Mouse (Mus musculus) lung, postnatal 10 days (tissue): Measurements from ENCODE around the gene Nol12.

Experiments
- DNase-seq: peaks from one replicate; pipeline ENCODE4 v3.0.0; 2021

Gene Nol12

GRCm38 (mm10) chr15:78934784-78935320 is at the start of gene Nol12:
TSS of gene Nol12 (plus strand) at chr15:78934933.
- peak; percentile 90 for DNase-seq

DNA sequence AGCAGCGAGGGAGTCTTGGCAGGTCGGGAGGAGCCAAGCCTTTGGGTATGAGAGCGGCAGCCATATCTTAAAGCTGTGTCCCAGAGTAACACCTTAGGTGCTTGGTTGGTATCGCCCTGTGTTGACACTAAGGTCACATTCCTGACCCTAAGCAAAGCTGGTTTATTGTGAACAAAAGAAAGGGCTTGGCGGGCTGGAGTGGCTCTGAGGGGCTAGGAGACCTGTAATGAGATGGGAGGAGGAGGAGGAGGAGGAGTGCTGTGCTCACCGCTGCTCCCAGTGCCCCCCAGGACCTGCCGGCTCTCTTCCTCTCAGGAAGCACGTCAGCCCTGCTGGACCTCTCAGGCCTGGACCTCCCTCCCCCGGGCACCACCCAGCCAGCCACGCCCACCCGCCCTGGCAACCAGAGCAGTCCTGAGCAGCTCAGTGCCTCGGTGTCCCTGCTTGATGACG is 45.3 kb upstream of the Nol12 start:
- DNase-seq = no peak

GRCm38 (mm10) chr15:78892440-78892839 is 42.3 kb upstream of the Nol12 start:
- DNase-seq = no peak

DNA sequence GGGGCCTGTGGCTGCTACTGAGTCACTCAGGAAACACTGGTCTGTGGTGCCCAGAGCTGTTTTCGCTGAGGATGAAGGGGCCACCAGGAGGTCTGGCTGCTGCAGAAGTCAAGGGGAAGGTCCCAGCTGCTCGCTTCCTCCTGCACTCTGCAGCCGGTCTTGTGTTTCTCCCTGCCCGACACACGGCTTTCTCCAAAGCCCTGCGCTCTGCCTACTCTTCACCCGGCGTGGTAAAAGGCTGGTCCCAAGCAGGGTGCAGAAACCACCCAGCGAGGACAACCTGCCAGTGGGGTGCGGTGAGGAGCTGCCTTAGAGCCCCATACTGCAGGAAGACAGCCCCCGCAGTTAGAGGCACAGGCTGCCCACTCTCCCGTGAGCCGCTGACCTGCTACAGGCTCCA is 40.0 kb upstream of the Nol12 start:
- DNase-seq = no peak

DNA sequence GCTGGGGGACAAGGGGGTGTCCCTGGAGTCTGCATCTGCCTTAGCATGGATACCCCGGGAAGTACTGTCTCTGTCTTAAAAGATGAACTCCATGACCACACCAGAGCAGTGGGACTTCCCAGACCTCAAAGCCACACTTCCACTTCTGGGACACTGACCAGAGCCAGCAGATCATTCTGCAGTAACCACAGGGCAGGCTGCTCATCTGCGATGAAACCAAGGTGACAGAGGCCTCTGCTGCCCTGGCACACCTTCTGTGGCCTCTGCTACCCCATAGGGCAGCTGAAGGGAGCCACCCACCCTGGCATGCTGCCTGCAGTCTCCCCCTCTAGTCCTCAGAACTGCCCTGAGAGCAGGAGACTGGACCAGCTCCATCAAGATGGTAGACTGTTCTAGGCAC is 39.0 kb upstream of the Nol12 start:
- DNase-seq = no peak

GRCm38 (mm10) chr15:78896149-78896548 is 38.6 kb upstream of the Nol12 start:
- DNase-seq = peak; percentile 53

DNA sequence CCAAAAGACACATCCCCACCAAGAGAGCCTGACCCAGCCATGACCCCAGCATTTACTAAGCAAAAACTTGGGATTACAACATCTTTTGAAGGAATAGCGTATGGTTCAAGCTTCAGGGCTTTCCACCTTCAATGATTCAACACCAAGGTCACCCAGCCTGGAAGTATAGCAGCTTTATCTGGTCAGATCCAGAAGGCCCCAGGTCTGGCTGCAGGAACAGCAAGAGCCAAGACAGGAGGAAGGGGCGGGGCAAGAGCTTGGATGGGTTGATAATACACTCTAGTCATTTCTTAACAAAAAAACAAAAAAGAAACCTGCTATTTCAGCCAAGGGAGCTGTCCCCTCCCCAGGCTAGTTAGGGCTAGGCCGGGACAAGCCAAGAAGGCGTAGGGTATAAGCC is 37.2 kb upstream of the Nol12 start:
- no peak for DNase-seq

- DNase-seq = peak; percentile 46
Measured at GRCm38 (mm10) chr15:78898507-78899001, 36.2 kb upstream of the Nol12 start.

DNA sequence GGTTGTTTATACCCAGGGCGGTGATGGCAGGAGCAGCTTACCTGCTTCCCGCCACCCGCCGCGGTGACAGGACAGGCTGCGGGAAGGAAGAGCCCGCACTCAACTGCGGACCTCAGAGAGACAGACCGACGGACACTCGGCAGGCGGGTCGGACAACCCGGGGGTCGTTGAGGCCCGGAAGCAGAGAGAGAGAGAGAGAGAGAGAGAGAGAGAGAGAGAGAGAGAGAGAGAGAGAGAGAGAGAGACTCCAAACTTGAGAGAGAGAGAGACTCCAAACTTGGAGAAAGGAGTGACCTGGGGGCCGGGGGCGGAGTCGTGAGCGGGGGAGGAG is 35.4 kb upstream of the Nol12 start, which contains the start of gene Gm49510:
Gene Gm49510 (plus strand): TSS at position 259 of the 331 bp plus-strand sequence.
- no peak for DNase-seq

DNA sequence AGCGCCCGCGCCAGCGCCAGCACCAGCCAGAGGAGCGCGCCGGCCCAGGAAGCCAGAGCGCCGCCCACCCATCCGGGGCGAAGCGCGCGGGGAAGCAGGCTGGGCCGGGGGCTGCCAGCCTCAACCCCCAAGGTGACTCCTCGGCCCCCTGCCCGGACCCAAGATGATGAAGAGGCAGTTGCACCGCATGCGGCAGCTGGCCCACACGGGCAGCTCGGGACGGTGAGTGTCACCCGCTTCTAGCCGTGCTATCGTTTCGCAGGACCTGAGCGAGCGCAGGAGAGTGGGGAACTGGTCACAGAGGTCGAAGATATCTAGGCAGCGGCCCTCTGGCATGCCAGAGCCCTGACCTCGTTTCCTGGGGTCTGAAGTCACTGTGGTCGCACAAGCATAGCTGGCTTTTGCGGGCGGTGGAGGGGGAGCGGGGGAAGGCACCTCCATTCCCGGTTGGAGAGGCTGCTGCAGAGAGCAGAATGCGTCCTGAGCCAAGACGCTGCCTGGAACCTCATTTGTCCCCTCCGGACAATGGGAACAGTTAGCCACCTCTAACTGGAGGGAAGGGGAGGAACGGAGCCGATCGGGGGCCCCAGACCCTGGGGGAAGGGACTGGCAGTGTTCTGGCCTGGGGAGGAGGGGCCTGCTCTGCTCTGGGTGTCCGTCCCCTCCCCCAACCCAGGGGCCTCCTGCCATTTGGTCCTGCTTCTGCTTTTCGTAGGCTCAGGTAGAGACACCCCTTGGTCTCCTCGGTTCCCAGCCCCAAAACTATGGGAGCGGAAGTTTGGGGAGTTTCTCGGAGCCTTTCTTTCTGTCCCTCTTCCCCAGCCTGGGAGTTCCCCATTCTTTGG is 34.8 kb upstream of the Nol12 start, which contains the start of gene Sh3bp1:
Gene Sh3bp1 (plus strand): TSS at position 29 of the 845 bp plus-strand sequence.
- peak; percentile 87 for DNase-seq

DNA sequence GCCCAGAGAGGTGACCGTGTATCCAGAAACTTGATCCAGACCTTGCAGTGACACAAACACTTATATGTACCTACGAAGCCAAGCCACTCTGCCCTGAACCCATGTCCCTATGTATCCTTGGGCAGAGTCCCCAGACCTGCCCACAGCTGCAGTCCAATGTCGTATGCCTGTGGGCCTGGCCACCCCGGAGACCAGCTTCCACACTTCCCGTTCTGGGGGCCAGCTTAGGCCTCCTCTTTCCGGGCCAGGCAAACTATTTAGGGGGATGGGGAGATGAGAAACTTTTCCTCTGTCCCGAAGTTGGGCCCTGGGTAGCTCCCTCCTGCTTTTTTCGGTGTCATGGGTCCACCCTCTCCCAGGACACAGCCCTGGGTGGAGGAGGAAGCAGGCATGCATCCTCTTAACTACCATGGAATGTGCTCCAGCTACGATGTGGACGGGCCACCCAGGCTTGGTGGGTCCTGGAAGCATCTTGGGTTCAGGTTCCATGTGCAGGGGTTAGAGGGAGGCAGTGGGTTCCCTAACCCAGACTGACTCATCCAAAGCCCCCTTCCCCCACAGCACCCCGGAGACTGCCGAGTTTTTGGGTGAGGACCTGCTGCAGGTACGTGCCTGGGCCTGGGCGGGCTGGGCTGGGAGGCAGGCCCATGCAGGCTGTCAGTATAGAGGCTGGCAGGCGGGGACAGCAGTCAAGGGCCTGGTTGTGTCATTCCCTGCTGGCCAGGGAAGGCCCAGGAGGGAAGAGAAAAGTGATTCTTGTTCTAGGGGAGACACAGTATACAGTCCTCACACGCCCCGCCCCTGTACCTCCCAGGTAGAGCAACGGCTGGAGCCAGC is 33.9 kb upstream of the Nol12 start:
- DNase-seq = peak; percentile 39

DNA sequence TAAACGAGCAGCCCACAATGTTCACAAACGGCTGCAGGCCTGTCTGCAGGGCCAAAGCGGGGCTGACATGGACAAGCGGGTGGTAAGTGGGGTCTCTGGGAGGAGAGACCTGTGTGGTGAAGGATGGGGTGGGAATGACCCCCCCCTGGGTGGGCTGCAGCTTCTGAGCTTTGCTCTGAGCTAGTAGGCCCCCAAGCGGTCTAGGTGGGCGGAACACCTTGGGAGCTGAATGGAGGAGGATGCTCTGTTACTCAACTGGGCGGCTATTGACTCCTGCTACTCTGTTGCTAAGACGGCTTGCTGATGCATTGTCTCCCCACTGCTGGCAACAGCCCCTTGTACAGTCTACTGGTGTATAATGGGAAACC is 33.3 kb upstream of the Nol12 start:
- DNase-seq = no peak

GRCm38 (mm10) chr15:78903243-78903642 is 31.5 kb upstream of the Nol12 start:
- peak; percentile 92 for DNase-seq

DNA sequence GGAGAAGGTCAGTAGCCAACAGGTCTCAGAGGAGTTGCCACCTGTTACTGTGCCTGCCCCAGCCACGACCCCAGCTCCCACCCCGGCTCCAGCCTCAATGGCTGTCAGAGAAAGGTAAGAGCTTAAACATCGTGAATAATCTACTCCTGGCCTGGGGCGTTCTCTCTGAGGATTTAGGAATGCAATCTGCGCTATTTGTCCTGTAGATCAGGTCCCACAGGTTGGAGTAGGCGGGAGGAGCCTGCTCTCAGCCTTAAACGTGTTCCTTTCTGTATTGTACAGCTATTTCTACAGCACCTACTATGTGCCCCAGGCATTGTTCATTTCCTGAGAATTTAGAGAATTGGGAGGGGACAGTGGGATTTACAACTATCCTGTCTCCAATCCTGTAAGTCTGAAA is 26.3 kb upstream of the Nol12 start:
- no peak for DNase-seq

GRCm38 (mm10) chr15:78908982-78909381 is 25.8 kb upstream of the Nol12 start:
- no peak for DNase-seq

- DNase-seq = peak; percentile 72
Measured at GRCm38 (mm10) chr15:78912040-78912439, 22.7 kb upstream of the Nol12 start.

DNA sequence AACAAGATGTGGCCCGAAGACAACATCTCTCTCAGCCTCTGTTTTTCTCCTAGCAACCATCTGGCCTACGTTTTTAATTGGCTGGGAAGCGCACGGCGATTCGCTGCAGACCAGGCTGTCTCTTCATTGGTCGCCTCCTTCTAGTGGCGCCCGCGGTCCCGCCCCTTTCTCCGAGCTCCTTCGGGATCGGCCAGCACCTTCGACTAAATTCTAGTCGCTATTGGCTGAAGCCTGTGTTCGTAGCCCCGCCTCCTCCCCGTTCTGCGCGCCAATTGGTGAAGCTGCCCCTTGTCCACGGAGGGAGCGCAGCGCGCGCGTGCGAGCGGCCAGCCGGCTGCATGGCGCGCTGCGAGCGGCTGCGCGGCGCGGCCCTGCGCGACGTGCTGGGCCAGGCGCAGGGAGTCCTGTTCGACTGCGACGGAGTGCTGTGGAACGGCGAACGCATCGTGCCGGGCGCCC is 21.1 kb upstream of the Nol12 start, which contains the start of gene Pdxp:
Gene Pdxp (plus strand): TSS at position 288 of the 459 bp plus-strand sequence.
- peak; percentile 98 for DNase-seq

DNA sequence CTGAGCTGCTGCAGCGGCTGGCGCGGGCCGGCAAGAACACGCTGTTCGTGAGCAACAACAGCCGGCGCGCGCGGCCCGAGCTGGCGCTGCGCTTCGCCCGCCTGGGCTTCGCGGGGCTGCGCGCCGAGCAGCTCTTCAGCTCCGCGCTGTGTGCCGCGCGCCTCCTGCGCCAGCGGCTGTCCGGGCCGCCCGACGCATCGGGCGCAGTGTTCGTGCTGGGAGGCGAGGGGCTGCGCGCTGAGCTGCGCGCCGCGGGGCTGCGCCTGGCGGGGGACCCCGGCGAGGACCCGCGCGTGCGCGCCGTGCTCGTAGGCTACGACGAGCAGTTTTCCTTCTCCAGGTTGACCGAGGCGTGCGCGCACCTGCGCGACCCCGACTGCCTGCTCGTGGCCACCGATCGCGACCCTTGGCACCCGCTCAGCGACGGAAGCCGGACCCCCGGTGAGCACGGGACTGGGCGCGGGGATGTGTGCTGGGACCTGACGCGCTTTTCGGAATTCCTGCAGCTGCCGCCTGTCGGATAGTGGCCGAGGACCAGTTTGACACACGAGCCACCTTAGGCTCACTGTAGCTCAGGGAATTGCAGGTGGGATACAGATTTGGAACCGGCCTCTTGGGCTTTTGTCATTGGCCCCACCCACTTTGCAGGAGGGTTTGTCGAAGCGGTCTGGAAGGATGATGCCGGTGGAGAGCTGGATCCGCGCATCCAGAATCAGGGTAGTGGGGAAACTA is 20.5 kb upstream of the Nol12 start:
- DNase-seq = no peak

DNA sequence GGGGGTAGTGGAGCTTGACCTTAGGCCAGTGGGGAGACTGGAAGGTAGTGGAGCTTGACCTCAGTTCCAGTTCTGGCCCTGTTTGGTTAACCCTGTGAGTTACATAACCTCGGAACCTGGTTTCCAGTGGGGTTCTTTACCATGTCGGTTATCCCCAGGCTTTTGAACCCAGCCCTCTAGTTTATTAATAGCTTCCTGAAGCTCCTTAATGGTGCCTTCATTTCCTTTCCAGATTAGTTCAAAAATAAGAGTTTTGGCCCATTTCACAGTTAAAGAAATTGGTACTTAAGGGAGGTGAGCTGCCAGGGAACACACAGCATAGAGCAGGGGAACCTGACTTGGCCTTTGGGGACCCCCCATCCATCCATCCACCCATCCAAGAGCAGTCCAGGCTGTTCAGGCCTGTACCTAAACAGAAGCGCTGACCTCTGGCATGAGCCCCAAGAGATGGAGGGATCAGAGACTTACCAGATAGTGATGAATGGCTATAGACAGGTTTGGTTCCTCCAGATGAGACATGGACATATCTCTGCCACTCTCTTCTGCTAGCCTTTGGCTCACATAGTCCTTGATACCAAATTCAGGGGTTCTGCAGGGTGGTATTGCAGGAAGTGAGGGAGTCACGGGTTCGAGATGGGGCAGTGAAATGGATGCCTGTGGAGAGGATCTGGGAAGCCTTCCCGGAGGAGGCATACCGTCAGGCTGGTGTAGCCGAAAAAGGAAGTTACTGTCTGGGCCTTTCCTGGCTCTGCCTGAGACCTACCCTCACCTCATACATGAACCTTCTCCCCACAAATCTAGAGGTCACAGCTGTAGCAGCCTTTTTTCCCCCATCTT is 19.7 kb upstream of the Nol12 start:
- no peak for DNase-seq

- DNase-seq = peak; percentile 83
Measured at GRCm38 (mm10) chr15:78915660-78916017, 19.1 kb upstream of the Nol12 start.

GRCm38 (mm10) chr15:78916052-78916826 is 18.5 kb upstream of the Nol12 start:
- DNase-seq = no peak
